Mouse (Mus musculus) small intestine, adult 2 months (tissue): ENCODE measurements around the gene 2310022B05Rik.

Experiments
- CTCF ChIP-seq: fragments of 200-500 bp; IDR thresholded peaks from 2 replicates; pipeline ENCODE4 v1.5.1; 2012; ENCODE audit warnings: low read depth, mild to moderate bottlenecking, control low read depth, inconsistent platforms, low read length, moderate library complexity, mixed read lengths; ENCODE audit not compliant: insufficient replicate concordance, insufficient read length; ENCODE audit errors: extremely low read depth
- POLR2A ChIP-seq: fragments of 200-500 bp; IDR thresholded peaks from 2 replicates; pipeline ENCODE4 v1.6.1; 2012; ENCODE audit warnings: low read depth, mild to moderate bottlenecking, control low read depth, inconsistent platforms, low read length, moderate library complexity

DNA sequence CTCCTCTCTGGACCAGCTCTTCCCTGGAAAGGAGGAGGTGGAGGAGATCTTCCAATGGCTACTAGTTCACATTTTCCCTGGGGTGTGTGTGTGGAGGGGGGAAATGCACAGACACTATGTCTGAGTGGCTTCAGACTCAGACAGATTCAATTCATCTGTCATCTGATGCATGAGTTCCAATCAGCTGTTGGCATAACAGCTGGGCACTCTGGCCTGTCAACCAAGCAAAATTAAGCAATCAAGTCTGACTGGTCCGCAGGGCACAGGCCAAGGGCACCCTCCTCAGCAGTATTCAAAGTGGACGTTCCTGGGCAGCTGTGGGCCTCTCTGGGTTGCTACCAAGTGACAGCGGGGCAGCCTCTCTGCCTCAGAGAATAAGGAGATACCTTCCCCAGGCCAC lies 5.6 kb upstream of the 2310022B05Rik start:
- no peak for TF ChIP-seq CTCF
- TF ChIP-seq POLR2A = no peak
